Mouse (Mus musculus) brain, embryonic 18.5 days (tissue): ENCODE results near the gene H13.
"Not testable (repeated sequence)": the region's sequence is repeated elsewhere in the genome, so short reads cannot be mapped to it uniquely, and the experiment has no call there.

ENCODE experiments used
- DNase-seq: peaks from one replicate; pipeline ENCODE4 v3.0.0-alpha.2; 2012; ENCODE audit warnings: low read depth, low spot score

Gene H13

GRCm38 (mm10) chr2:152661163-152661562, 8.1 kb upstream of the H13 start:
- no peak for DNase-seq

- not testable (repeated sequence) for DNase-seq
Measured at GRCm38 (mm10) chr2:152666191-152666590, 3.1 kb upstream of the H13 start.

- DNase-seq, result no peak
Measured at GRCm38 (mm10) chr2:152669639-152670484, 601 bp downstream of the H13 start.

GRCm38 (mm10) chr2:152670983-152671641, 1.9 kb downstream of the H13 start:
- no peak for DNase-seq

- peak; percentile 18 for DNase-seq
Measured at GRCm38 (mm10) chr2:152671642-152671999, 2.4 kb downstream of the H13 start.

GRCm38 (mm10) chr2:152672166-152672565, 2.9 kb downstream of the H13 start:
- no peak for DNase-seq

- DNase-seq, result no peak
Measured at GRCm38 (mm10) chr2:152674148-152674547, 4.9 kb downstream of the H13 start.

GRCm38 (mm10) chr2:152675252-152675791, 6.1 kb downstream of the H13 start:
- no peak for DNase-seq

- DNase-seq, result no peak
Measured at GRCm38 (mm10) chr2:152678302-152678701, 9.0 kb downstream of the H13 start.

GRCm38 (mm10) chr2:152678925-152679324, 9.7 kb downstream of the H13 start:
- no peak for DNase-seq

- DNase-seq, result no peak
Measured at GRCm38 (mm10) chr2:152679701-152680355, 10.6 kb downstream of the H13 start.

GRCm38 (mm10) chr2:152683086-152683485, 13.8 kb downstream of the H13 start:
- no peak for DNase-seq

GRCm38 (mm10) chr2:152686399-152686798, 17.1 kb downstream of the H13 start:
- no peak for DNase-seq

- DNase-seq, result peak; percentile 94
Measured at GRCm38 (mm10) chr2:152686806-152687267, 17.6 kb downstream of the H13 start, which contains the start of gene Mcts2. Gene Mcts2, plus strand, starts transcription at chr2:152687035.

GRCm38 (mm10) chr2:152691564-152692217, 22.4 kb downstream of the H13 start:
- DNase-seq, result no peak

GRCm38 (mm10) chr2:152693233-152693632, 24.0 kb downstream of the H13 start:
- no peak for DNase-seq

- no peak for DNase-seq
Measured at GRCm38 (mm10) chr2:152693735-152694134, 24.5 kb downstream of the H13 start.

- no peak for DNase-seq
Measured at GRCm38 (mm10) chr2:152694708-152695107, 25.4 kb downstream of the H13 start.

- DNase-seq, result no peak
Measured at GRCm38 (mm10) chr2:152696016-152696415, 26.8 kb downstream of the H13 start.

GRCm38 (mm10) chr2:152696476-152697164, 27.4 kb downstream of the H13 start:
- no peak for DNase-seq

- DNase-seq, result no peak
Measured at GRCm38 (mm10) chr2:152700138-152700537, 30.9 kb downstream of the H13 start.
